Mouse (Mus musculus) heart, embryonic 12.5 days (tissue): ENCODE measurements around the gene Cib2. TPM values are rescaled to one million over a fixed set of nuclear protein-coding genes. Genes with fewer than 3 reads are reported as not detected.
"Not testable (repeated sequence)": the region's sequence is repeated elsewhere in the genome, so short reads cannot be mapped to it uniquely, and the experiment has no call there.

Source experiments
- ATAC-seq: fragments of 200-750 bp; cut with Nextera tagmentation; 2 replicates; pipeline ENCODE4 v1.8.0; 2017; ENCODE audit warnings: moderate TSS enrichment, moderate library complexity; ENCODE audit not compliant: insufficient number of reproducible peaks, low FRiP score
- H3K27ac ChIP-seq: fragments of 300-500 bp; sonication (generic); 2 replicates; pipeline ENCODE4 v1.5.1; 2016; ENCODE audit warnings: mild to moderate bottlenecking, moderate library complexity; ENCODE audit not compliant: poor library complexity, severe bottlenecking
- H3K27me3 ChIP-seq: fragments of 300-500 bp; sonication (generic); replicated peaks from 2 replicates; pipeline ENCODE4 v1.6.1; 2016; ENCODE audit warnings: mild to moderate bottlenecking, moderate library complexity
- H3K36me3 ChIP-seq: fragments of 300-500 bp; sonication (generic); 2 replicates; pipeline ENCODE4 v1.6.1; 2016; ENCODE audit warnings: mild to moderate bottlenecking, moderate library complexity
- H3K4me1 ChIP-seq: fragments of 300-500 bp; sonication (generic); replicated peaks from 2 replicates; pipeline ENCODE4 v1.6.1; 2016; ENCODE audit warnings: mild to moderate bottlenecking
- H3K4me2 ChIP-seq: fragments of 300-500 bp; sonication (generic); 2 replicates; pipeline ENCODE4 v1.6.1; 2016; ENCODE audit warnings: mild to moderate bottlenecking, moderate library complexity
- H3K4me3 ChIP-seq: fragments of 300-500 bp; sonication (generic); 2 replicates; pipeline ENCODE4 v1.5.1; 2016; ENCODE audit warnings: mild to moderate bottlenecking
- H3K9ac ChIP-seq: fragments of 300-500 bp; sonication (generic); 2 replicates; pipeline ENCODE4 v1.6.1; 2016; ENCODE audit warnings: mild to moderate bottlenecking, moderate library complexity
- H3K9me3 ChIP-seq: fragments of 300-500 bp; sonication (generic); replicated peaks from 2 replicates; pipeline ENCODE4 v1.6.1; 2016; ENCODE audit warnings: mild to moderate bottlenecking, moderate library complexity
- WGBS: fragments of 180-500 bp; shearing (Covaris S2); methylation state at CpG from one replicate; pipeline ENCODE4 v1.1.7; 2016; 5-methylcytosine and 5-hydroxymethylcytosine counted together
- polyA plus RNA-seq: library from polyadenylated mRNA; unstranded; fragments of >200 nt; fragmentation: Nextera tagmentation; extraction: Ambion mirVana; gene quantifications from 2 replicates; pipeline ENCODE4 v1.2.1, GENCODE M21; 2016

Cib2 gene
- polyA plus RNA-seq, 1 experiment from 2014 or later = 4.9 TPM

DNA sequence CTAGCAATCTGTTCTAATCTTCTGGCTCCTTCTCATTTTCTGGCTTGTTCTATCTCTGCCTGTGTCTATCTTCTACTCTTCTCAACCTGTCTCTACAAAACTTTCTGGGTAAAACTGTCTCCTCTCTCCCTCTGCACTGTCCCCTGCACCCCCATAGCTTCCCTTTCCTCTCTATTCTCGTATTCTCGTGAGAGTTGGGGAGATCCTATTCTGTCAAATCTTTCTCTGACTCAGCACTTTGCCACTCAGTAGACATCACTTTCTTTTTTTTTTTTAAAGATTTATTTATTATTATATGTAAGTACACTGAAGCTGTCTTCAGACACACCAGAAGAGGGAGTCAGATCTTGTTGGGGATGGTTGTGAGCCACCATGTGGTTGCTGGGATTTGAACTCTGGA, 24.1 kb upstream of the Cib2 start:
- not testable (repeated sequence) for H3K9ac ChIP-seq, H3K9me3 ChIP-seq, H3K36me3 ChIP-seq, ATAC-seq, H3K27me3 ChIP-seq, H3K27ac ChIP-seq, H3K4me2 ChIP-seq, H3K4me3 ChIP-seq
- WGBS = 72% methylated on average over 2 of the region's 2 CpGs
- H3K4me1 ChIP-seq = peaks cover 11% of the 10 kb centered on the region

DNA sequence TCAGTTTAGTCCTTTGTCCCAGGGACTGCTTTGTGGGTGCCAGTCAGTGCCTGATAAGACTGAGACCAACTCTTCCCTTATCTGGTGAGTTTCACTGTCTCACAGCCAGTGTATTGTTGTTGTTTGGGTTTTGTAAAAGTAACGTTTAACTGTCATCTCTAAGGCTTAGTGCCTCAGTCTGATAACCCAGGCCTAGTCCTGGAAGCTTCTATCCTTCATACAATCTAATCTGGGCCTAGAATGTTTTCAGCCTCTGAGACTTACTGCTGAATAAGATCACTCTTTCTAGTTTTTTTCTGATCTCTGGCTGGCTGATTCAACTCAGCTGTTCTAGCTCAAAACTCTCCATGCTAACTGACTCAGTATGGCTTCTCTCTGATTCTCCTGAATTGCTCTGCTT, 23.7 kb upstream of the Cib2 start:
- H3K27me3 ChIP-seq = no peaks in the 10 kb centered on the region
- H3K9me3 ChIP-seq = no peaks in the 10 kb centered on the region
- peaks cover 11% of the 10 kb centered on the region for H3K4me1 ChIP-seq
- no peak for ATAC-seq
- H3K4me3 ChIP-seq = no peak overlapping the region
- no peak overlapping the region for H3K9ac ChIP-seq
- whole genome bisulfite sequencing = 28% methylated on average over 1 of the region's 1 CpGs
- no peak overlapping the region for H3K4me2 ChIP-seq
- H3K27ac ChIP-seq = no peak overlapping the region
- no peaks in the 10 kb centered on the region for H3K36me3 ChIP-seq

DNA sequence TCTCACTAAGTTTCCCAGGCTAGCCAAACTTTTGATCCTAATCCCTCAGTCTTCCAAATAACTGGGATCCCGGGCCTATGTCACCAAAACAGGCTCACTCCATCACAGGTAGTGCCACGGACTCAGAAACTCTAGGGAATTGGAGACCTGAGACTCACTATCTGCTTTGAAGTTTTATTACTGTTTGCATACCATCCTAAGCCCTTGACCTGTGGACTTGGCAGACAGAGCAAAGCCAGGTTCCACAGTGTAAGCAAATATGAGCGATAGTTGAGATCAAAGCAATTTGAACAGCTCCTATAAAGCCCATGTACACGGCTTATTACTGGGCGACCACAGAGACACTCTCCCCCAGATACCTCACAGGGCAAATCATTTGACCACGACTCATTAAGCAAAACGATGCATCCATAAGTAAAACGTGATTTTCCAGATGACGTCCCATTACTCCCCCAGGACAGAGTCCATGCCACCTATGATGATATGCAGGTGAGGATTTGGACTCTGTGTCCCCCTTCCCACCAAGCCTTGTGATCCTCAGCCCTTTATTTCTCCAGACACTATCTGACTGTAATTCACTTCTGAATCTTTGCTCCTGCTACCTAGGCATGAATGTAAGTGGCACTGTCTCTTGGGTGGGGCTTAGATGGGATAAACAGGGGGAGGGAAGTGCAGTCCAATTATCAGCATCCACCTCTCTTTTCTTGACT, 11.3 kb upstream of the Cib2 start:
- Histone ChIP-seq H3K27me3 (no peaks in the 10 kb centered on the region), H3K36me3 (no peaks in the 10 kb centered on the region), H3K4me1 (no peaks in the 10 kb centered on the region), H3K4me3 (no peak overlapping the region), H3K9ac (no peak overlapping the region), H3K9me3 (no peaks in the 10 kb centered on the region), H3K4me2 (no peak overlapping the region), H3K27ac (no peak overlapping the region)
- WGBS = 77% methylated on average over 9 of the region's 9 CpGs
- no peak for ATAC-seq

DNA sequence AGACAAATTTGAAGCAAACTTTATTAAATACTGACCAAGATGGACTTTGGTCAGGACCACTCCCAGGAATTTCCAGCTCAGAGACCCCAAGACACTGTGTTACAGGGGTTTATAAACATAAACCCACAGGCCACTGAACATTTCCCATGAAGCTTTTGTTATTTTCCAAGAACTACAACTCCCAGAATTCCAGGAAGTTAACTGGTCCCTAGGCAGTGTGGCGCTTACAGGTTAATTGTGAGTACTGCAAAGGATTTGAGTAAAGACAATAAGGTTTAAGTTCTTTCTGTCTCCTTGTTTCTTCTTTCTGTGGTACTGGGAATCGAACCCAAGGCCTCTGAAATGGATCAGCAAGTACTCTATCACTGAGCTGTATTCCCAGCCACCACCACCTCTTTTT, 8.7 kb upstream of the Cib2 start:
- H3K4me1 ChIP-seq = no peaks in the 10 kb centered on the region

GRCm38 (mm10) chr9:54566958-54567357, 6.9 kb upstream of the Cib2 start:
- Histone ChIP-seq H3K4me2 (no peak overlapping the region), H3K4me3 (no peak overlapping the region), H3K4me1 (no peaks in the 10 kb centered on the region), H3K9ac (no peak overlapping the region), H3K36me3 (no peaks in the 10 kb centered on the region), H3K9me3 (no peaks in the 10 kb centered on the region), H3K27me3 (no peaks in the 10 kb centered on the region), H3K27ac (no peak overlapping the region)
- no peak for ATAC-seq
- WGBS = 48% methylated on average over 4 of the region's 4 CpGs

More for the DNA sequence above, 8.7 kb upstream of the Cib2 start:
- Histone ChIP-seq H3K4me3 (no peak overlapping the region), H3K9me3 (no peaks in the 10 kb centered on the region), H3K27me3 (no peaks in the 10 kb centered on the region), H3K27ac (no peak overlapping the region), H3K9ac (no peak overlapping the region), H3K36me3 (no peaks in the 10 kb centered on the region), H3K4me2 (no peak overlapping the region)
- no peak for ATAC-seq
- WGBS = 28% methylated on average over 2 of the region's 2 CpGs

- no peak overlapping the region for H3K4me3 ChIP-seq
- no peak overlapping the region for H3K4me2 ChIP-seq
- H3K36me3 ChIP-seq = no peaks in the 10 kb centered on the region
- H3K9ac ChIP-seq = no peak overlapping the region
- H3K9me3 ChIP-seq = no peaks in the 10 kb centered on the region
- WGBS = 83% methylated on average over 8 of the region's 8 CpGs
- ATAC-seq = no peak
- H3K4me1 ChIP-seq = peaks cover 4% of the 10 kb centered on the region; the same call in 1 of the 2 replicates
- no peak overlapping the region for H3K27ac ChIP-seq
- H3K27me3 ChIP-seq = peaks cover 17% of the 10 kb centered on the region
Observed at GRCm38 (mm10) chr9:54560831-54561601, 998 bp upstream of the Cib2 start.

- Histone ChIP-seq H3K9me3 (no peaks in the 10 kb centered on the region), H3K4me3 (no peak overlapping the region), H3K9ac (no peak overlapping the region), H3K4me2 (no peak overlapping the region), H3K4me1 (peaks cover 4% of the 10 kb centered on the region; the same call in 1 of the 2 replicates), H3K27ac (no peak overlapping the region), H3K36me3 (no peaks in the 10 kb centered on the region), H3K27me3 (peaks cover 21% of the 10 kb centered on the region)
- ATAC-seq = no peak
- WGBS = 66% methylated on average over 8 of the region's 8 CpGs
Observed at GRCm38 (mm10) chr9:54558731-54559130, 1.3 kb downstream of the Cib2 start.

DNA sequence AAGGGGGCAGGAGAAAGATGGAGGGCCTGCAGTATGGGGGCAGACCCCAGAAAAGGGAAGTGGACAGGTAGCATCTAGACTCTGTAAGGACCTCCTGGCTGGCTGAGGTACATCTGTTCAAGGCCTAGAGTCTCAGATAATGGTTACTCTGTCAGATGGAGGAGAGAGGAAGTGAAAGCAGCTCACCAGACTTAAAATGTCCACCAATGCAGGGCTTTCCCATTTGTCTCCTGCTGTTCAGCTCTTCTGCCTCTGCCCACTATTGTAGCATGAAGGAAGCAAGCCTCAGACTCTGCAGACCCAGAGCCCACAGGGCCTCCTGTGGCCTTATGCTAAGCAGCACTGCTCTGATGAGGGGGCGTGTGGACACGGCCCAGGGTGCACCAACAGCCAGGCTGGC, 5.0 kb downstream of the Cib2 start:
- Histone ChIP-seq H3K4me1 (peaks cover 4% of the 10 kb centered on the region; the same call in 1 of the 2 replicates), H3K4me3 (no peak overlapping the region), H3K27me3 (peaks cover 21% of the 10 kb centered on the region), H3K9ac (no peak overlapping the region), H3K27ac (no peak overlapping the region), H3K36me3 (no peaks in the 10 kb centered on the region), H3K4me2 (no peak overlapping the region), H3K9me3 (no peaks in the 10 kb centered on the region)
- ATAC-seq = no peak
- 67% methylated on average over 2 of the region's 2 CpGs for WGBS

DNA sequence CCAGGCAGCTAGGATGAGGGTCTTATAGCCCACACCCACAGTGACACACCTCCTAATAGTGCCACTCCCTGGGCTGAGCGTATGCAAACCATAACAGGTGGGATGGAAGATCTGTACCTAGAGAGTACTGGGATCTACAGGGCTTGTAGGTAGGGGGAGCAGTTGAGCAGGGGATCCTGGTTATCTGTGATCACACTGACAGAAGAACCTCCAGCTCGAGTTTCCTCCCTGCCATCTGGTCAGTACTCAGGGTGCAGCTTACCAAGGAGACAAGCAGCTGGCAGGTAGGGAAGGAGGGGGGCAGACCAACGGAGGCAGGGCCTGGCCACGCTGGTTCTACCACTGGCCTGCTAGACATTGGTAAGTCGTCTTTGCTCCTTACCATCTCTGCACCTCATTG, 7.6 kb downstream of the Cib2 start:
- Histone ChIP-seq H3K27ac (no peak overlapping the region), H3K27me3 (0 out of 2 replicates have a peak, but pooled peaks cover 4% of the 10 kb centered on the region), H3K4me3 (no peak overlapping the region), H3K36me3 (no peaks in the 10 kb centered on the region), H3K4me1 (no peaks in the 10 kb centered on the region), H3K9me3 (no peaks in the 10 kb centered on the region), H3K9ac (no peak overlapping the region), H3K4me2 (no peak overlapping the region)
- no peak for ATAC-seq
- 30% methylated on average over 5 of the region's 5 CpGs for WGBS

- Histone ChIP-seq H3K4me1 (no peaks in the 10 kb centered on the region), H3K27ac (no peak overlapping the region), H3K9ac (no peak overlapping the region), H3K4me2 (no peak overlapping the region), H3K4me3 (no peak overlapping the region), H3K9me3 (no peaks in the 10 kb centered on the region), H3K36me3 (no peaks in the 10 kb centered on the region), H3K27me3 (no peaks in the 10 kb centered on the region)
- WGBS = 87% methylated on average over 6 of the region's 6 CpGs
- no peak for ATAC-seq
Observed at GRCm38 (mm10) chr9:54549433-54549832, 10.6 kb downstream of the Cib2 start.

- Histone ChIP-seq H3K9ac (no peak overlapping the region), H3K4me2 (no peak overlapping the region), H3K9me3 (no peaks in the 10 kb centered on the region), H3K27ac (no peak overlapping the region), H3K36me3 (no peaks in the 10 kb centered on the region), H3K27me3 (0 out of 2 replicates have a peak, but pooled peaks cover 4% of the 10 kb centered on the region), H3K4me3 (no peak overlapping the region), H3K4me1 (no peaks in the 10 kb centered on the region)
- ATAC-seq = no peak
- WGBS = 18% methylated on average over 5 of the region's 5 CpGs
Observed at GRCm38 (mm10) chr9:54547536-54547935, 12.5 kb downstream of the Cib2 start.
